Mouse (Mus musculus) C2C12 (cell line): ENCODE results near the gene Fabp6.

Source experiments
- CEBPB ChIP-seq: IDR thresholded peaks from one replicate; pipeline ENCODE4 v1.6.1; 2011; ENCODE audit warnings: low read depth, mild to moderate bottlenecking, control low read depth, moderate library complexity
- CTCF ChIP-seq: IDR thresholded peaks from one replicate; pipeline ENCODE4 v1.5.1; 2011; ENCODE audit not compliant: control insufficient read depth, insufficient read depth, insufficient read length
- FOSL1 ChIP-seq: IDR thresholded peaks from one replicate; pipeline ENCODE4 v1.8.0; 2011; ENCODE audit warnings: mild to moderate bottlenecking, low read length; ENCODE audit not compliant: poor library complexity, insufficient read depth, severe bottlenecking
- MAX ChIP-seq: IDR thresholded peaks from one replicate; pipeline ENCODE4 v1.6.1; 2011; ENCODE audit warnings: mild to moderate bottlenecking, control low read depth
- MYOD1 ChIP-seq: IDR thresholded peaks from one replicate; pipeline ENCODE4 v1.6.1; 2011; ENCODE audit warnings: low read depth; ENCODE audit not compliant: control insufficient read depth, insufficient read length
- MYOG ChIP-seq: IDR thresholded peaks from one replicate; pipeline ENCODE4 v1.6.1; 2011; ENCODE audit not compliant: control insufficient read depth, insufficient read length; ENCODE audit errors: extremely low read depth
- USF1 ChIP-seq: IDR thresholded peaks from one replicate; pipeline ENCODE4 v1.6.1; 2011; ENCODE audit warnings: low read depth, mild to moderate bottlenecking, control low read depth, moderate library complexity

- TF ChIP-seq CTCF: peak; percentile 37
- no peak for TF ChIP-seq MYOG
- peak; percentile 13 for TF ChIP-seq FOSL1
- no peak for TF ChIP-seq USF1
- TF ChIP-seq MYOD1: no peak
- TF ChIP-seq MAX: no peak
- peak; percentile 12 for TF ChIP-seq CEBPB
Observed at GRCm38 (mm10) chr11:43586324-43587090, 14.8 kb downstream of the Fabp6 start, which contains the start of gene 4933415A04Rik.
